Mouse (Mus musculus) stomach, embryonic 14.5 days (tissue): ENCODE data around the gene Tchh. TPM values are rescaled to one million over a fixed set of nuclear protein-coding genes. Genes with fewer than 3 reads are reported as not detected.

ENCODE experiments used
- microRNA-seq: library from miRNA; unstranded; fragments of <30 nt; microRNA quantifications from one replicate; pipeline ENCODE4, GENCODE M21; 2016
- polyA plus RNA-seq: library from polyadenylated mRNA; unstranded; fragments of >200 nt; fragmentation: Nextera tagmentation; extraction: Ambion mirVana; gene quantifications from 2 replicates; pipeline ENCODE4 v1.2.1, GENCODE M21; 2014

Gene Tchh
- polyA plus RNA-seq, 1 experiment from 2014 or later: 1.3 TPM

Small RNAs within 50 kb of the gene (microRNA-seq; reads per million reads assigned to microRNA genes)
- not detected for gene Gm22752

Other genes starting within 250 kb of the Tchh start
- 0.03 TPM in 1 of 2 replicates, not detected in the other for gene Flg2, start 245.1 kb upstream of the Tchh start, polyA plus RNA-seq
- gene Flg, start 168.8 kb upstream of the Tchh start, polyA plus RNA-seq: 0.49 TPM in 1 of 2 replicates, not detected in the other
- gene Hrnr, start 122.6 kb upstream of the Tchh start, polyA plus RNA-seq: not detected in 2 replicates
- gene Rptn, start 48.6 kb upstream of the Tchh start, polyA plus RNA-seq: not detected in 2 replicates
- not detected in 2 replicates for gene Tchhl1, start 26.4 kb downstream of the Tchh start, polyA plus RNA-seq
- 1,750 and 1,785 TPM in 2 replicates for gene S100a11, start 78.2 kb downstream of the Tchh start, polyA plus RNA-seq
- 430 TPM in 2 replicates for gene S100a10, start 112.8 kb downstream of the Tchh start, polyA plus RNA-seq
- not detected in 2 replicates for gene Tdpoz2, start 210.4 kb downstream of the Tchh start, polyA plus RNA-seq
- not detected in 2 replicates for gene Tdpoz1, start 234.0 kb downstream of the Tchh start, polyA plus RNA-seq